Mouse (Mus musculus): ENCODE results near the gene Fut8. TPM values are rescaled to one million over a fixed set of nuclear protein-coding genes. Genes with fewer than 3 reads are reported as not detected.
"Not testable (repeated sequence)": the region's sequence is repeated elsewhere in the genome, so short reads cannot be mapped to it uniquely, and the experiment has no call there.

Gene Fut8
- polyA plus RNA-seq, 1 experiment from 2014 or later: 21.3 TPM

- no peak for ATAC-seq (ENCODE audit: insufficient number of reproducible peaks, low FRiP score)
- 28% methylated on average over 7 of the region's 7 CpGs for WGBS
- Histone ChIP-seq H3K9me3 (replicated peaks) (no peaks in the 10 kb centered on the region), H3K36me3 (no peaks in the 10 kb centered on the region), H3K27me3 (replicated peaks) (peaks cover 33% of the 10 kb centered on the region), H3K9ac (no peak overlapping the region), H3K4me2 (no peak overlapping the region), H3K4me3 (no peak overlapping the region), H3K4me1 (replicated peaks) (peaks cover 16% of the 10 kb centered on the region), H3K27ac (ENCODE audit: poor library complexity, severe bottlenecking) (no peak overlapping the region)
Measured at GRCm38 (mm10) chr12:77501466-77502240, 263.7 kb downstream of the Fut8 start.

GRCm38 (mm10) chr12:77502243-77502642, 264.3 kb downstream of the Fut8 start:
- Histone ChIP-seq H3K4me3 (no peak overlapping the region), H3K9ac (no peak overlapping the region), H3K27me3 (replicated peaks) (peaks cover 29% of the 10 kb centered on the region), H3K27ac (ENCODE audit: poor library complexity, severe bottlenecking) (no peak overlapping the region), H3K36me3 (no peaks in the 10 kb centered on the region), H3K4me1 (replicated peaks) (peaks cover 16% of the 10 kb centered on the region), H3K9me3 (replicated peaks) (no peaks in the 10 kb centered on the region), H3K4me2 (no peak overlapping the region)
- ATAC-seq (ENCODE audit: insufficient number of reproducible peaks, low FRiP score): no peak
- 54% methylated on average over 3 of the region's 3 CpGs for WGBS

GRCm38 (mm10) chr12:77505431-77505830, 267.5 kb downstream of the Fut8 start:
- Histone ChIP-seq H3K4me2 (no peak overlapping the region), H3K4me3 (no peak overlapping the region), H3K27ac (ENCODE audit: poor library complexity, severe bottlenecking) (no peak overlapping the region), H3K4me1 (replicated peaks) (peaks cover 13% of the 10 kb centered on the region), H3K27me3 (replicated peaks) (peaks cover 21% of the 10 kb centered on the region), H3K9ac (no peak overlapping the region), H3K9me3 (replicated peaks) (no peaks in the 10 kb centered on the region), H3K36me3 (no peaks in the 10 kb centered on the region)
- 80% methylated on average over 2 of the region's 2 CpGs for WGBS
- no peak for ATAC-seq (ENCODE audit: insufficient number of reproducible peaks, low FRiP score)

GRCm38 (mm10) chr12:77507770-77508169, 269.8 kb downstream of the Fut8 start:
- peaks cover 28% of the 10 kb centered on the region for H3K27me3 ChIP-seq (replicated peaks)
- whole genome bisulfite sequencing: 77% methylated on average over 24 of the region's 24 CpGs
- H3K27ac ChIP-seq (ENCODE audit: poor library complexity, severe bottlenecking): no peak overlapping the region

GRCm38 (mm10) chr12:77510758-77511157, 272.8 kb downstream of the Fut8 start:
- 80% methylated on average over 7 of the region's 7 CpGs for WGBS

More at GRCm38 (mm10) chr12:77507770-77508169, 269.8 kb downstream of the Fut8 start:
- H3K4me2 ChIP-seq: no peak overlapping the region
- H3K4me3 ChIP-seq: no peak overlapping the region
- H3K9ac ChIP-seq: no peak overlapping the region
- H3K36me3 ChIP-seq: no peaks in the 10 kb centered on the region
- ATAC-seq (ENCODE audit: insufficient number of reproducible peaks, low FRiP score): no peak
- H3K9me3 ChIP-seq (replicated peaks): no peaks in the 10 kb centered on the region
- no peaks in the 10 kb centered on the region for H3K4me1 ChIP-seq (replicated peaks)

GRCm38 (mm10) chr12:77511206-77511605, 273.3 kb downstream of the Fut8 start:
- H3K4me3 ChIP-seq: no peak overlapping the region
- H3K36me3 ChIP-seq: no peaks in the 10 kb centered on the region
- 0 out of 2 replicates have a peak, but pooled peaks cover 10% of the 10 kb centered on the region for H3K27me3 ChIP-seq (replicated peaks)
- WGBS: 79% methylated on average over 9 of the region's 9 CpGs
- ATAC-seq (ENCODE audit: insufficient number of reproducible peaks, low FRiP score): no peak
- no peaks in the 10 kb centered on the region for H3K4me1 ChIP-seq (replicated peaks)
- H3K4me2 ChIP-seq: no peak overlapping the region
- H3K27ac ChIP-seq (ENCODE audit: poor library complexity, severe bottlenecking): no peak overlapping the region
- no peaks in the 10 kb centered on the region for H3K9me3 ChIP-seq (replicated peaks)
- H3K9ac ChIP-seq: no peak overlapping the region

More at GRCm38 (mm10) chr12:77510758-77511157, 272.8 kb downstream of the Fut8 start:
- H3K9me3 ChIP-seq (replicated peaks): no peaks in the 10 kb centered on the region
- no peak overlapping the region for H3K4me2 ChIP-seq
- no peaks in the 10 kb centered on the region for H3K36me3 ChIP-seq
- no peak overlapping the region for H3K9ac ChIP-seq
- no peak overlapping the region for H3K27ac ChIP-seq (ENCODE audit: poor library complexity, severe bottlenecking)
- no peak for ATAC-seq (ENCODE audit: insufficient number of reproducible peaks, low FRiP score)
- no peaks in the 10 kb centered on the region for H3K4me1 ChIP-seq (replicated peaks)
- no peak overlapping the region for H3K4me3 ChIP-seq
- 0 out of 2 replicates have a peak, but pooled peaks cover 10% of the 10 kb centered on the region for H3K27me3 ChIP-seq (replicated peaks)

GRCm38 (mm10) chr12:77511631-77512030, 273.7 kb downstream of the Fut8 start:
- H3K4me3 ChIP-seq: no peak overlapping the region
- H3K9ac ChIP-seq: no peak overlapping the region
- no peaks in the 10 kb centered on the region for H3K9me3 ChIP-seq (replicated peaks)
- 74% methylated on average over 3 of the region's 3 CpGs for WGBS
- H3K4me2 ChIP-seq: no peak overlapping the region
- H3K27me3 ChIP-seq (replicated peaks): 0 out of 2 replicates have a peak, but pooled peaks cover 10% of the 10 kb centered on the region
- no peaks in the 10 kb centered on the region for H3K4me1 ChIP-seq (replicated peaks)
- no peak for ATAC-seq (ENCODE audit: insufficient number of reproducible peaks, low FRiP score)
- no peaks in the 10 kb centered on the region for H3K36me3 ChIP-seq
- no peak overlapping the region for H3K27ac ChIP-seq (ENCODE audit: poor library complexity, severe bottlenecking)

GRCm38 (mm10) chr12:77516805-77517204, 278.9 kb downstream of the Fut8 start:
- H3K9me3 ChIP-seq (replicated peaks): no peaks in the 10 kb centered on the region
- H3K27ac ChIP-seq (ENCODE audit: poor library complexity, severe bottlenecking): no peak overlapping the region
- H3K4me3 ChIP-seq: no peak overlapping the region
- no peak for ATAC-seq (ENCODE audit: insufficient number of reproducible peaks, low FRiP score)
- 79% methylated on average over 6 of the region's 6 CpGs for WGBS
- H3K36me3 ChIP-seq: no peaks in the 10 kb centered on the region
- peaks cover 8% of the 10 kb centered on the region; the same call in 1 of the 2 replicates for H3K27me3 ChIP-seq (replicated peaks)
- H3K4me2 ChIP-seq: no peak overlapping the region
- H3K9ac ChIP-seq: no peak overlapping the region
- H3K4me1 ChIP-seq (replicated peaks): no peaks in the 10 kb centered on the region

GRCm38 (mm10) chr12:77517691-77518090, 279.8 kb downstream of the Fut8 start:
- no peak overlapping the region for H3K4me3 ChIP-seq
- H3K27ac ChIP-seq (ENCODE audit: poor library complexity, severe bottlenecking): no peak overlapping the region
- H3K4me1 ChIP-seq (replicated peaks): no peaks in the 10 kb centered on the region
- ATAC-seq (ENCODE audit: insufficient number of reproducible peaks, low FRiP score): no peak
- no peak overlapping the region for H3K9ac ChIP-seq
- H3K36me3 ChIP-seq: no peaks in the 10 kb centered on the region
- H3K27me3 ChIP-seq (replicated peaks): peaks cover 8% of the 10 kb centered on the region; the same call in 1 of the 2 replicates
- no peak overlapping the region for H3K4me2 ChIP-seq
- 84% methylated on average over 12 of the region's 12 CpGs for WGBS
- H3K9me3 ChIP-seq (replicated peaks): no peaks in the 10 kb centered on the region

- Histone ChIP-seq H3K36me3 (no peaks in the 10 kb centered on the region), H3K9me3 (replicated peaks) (no peaks in the 10 kb centered on the region), H3K9ac (no peak overlapping the region), H3K4me1 (replicated peaks) (no peaks in the 10 kb centered on the region), H3K27ac (ENCODE audit: poor library complexity, severe bottlenecking) (no peak overlapping the region), H3K27me3 (replicated peaks) (peaks cover 5% of the 10 kb centered on the region; the same call in 1 of the 2 replicates), H3K4me2 (no peak overlapping the region), H3K4me3 (no peak overlapping the region)
- ATAC-seq (ENCODE audit: insufficient number of reproducible peaks, low FRiP score): no peak
- WGBS: 66% methylated on average over 6 of the region's 6 CpGs
Measured at GRCm38 (mm10) chr12:77519534-77520102, 281.7 kb downstream of the Fut8 start.

GRCm38 (mm10) chr12:77524014-77524413, 286.1 kb downstream of the Fut8 start:
- not testable (repeated sequence) for H3K4me2 ChIP-seq; H3K4me1 ChIP-seq (replicated peaks); ATAC-seq (ENCODE audit: insufficient number of reproducible peaks, low FRiP score); H3K27ac ChIP-seq (ENCODE audit: poor library complexity, severe bottlenecking); H3K9me3 ChIP-seq (replicated peaks); H3K27me3 ChIP-seq (replicated peaks); H3K4me3 ChIP-seq; H3K36me3 ChIP-seq; H3K9ac ChIP-seq
- WGBS: 67% methylated on average over 4 of the region's 4 CpGs

Measured in heart, embryonic 12.5 days (tissue).